18 mouse cellular contexts compared by ENCODE assay signal in genomic region chr9:68976136-68976535, GRCm38 (mm10).
DNase-seq lines count a peak whose midpoint lies in the region; ATAC-seq and TF ChIP-seq lines count a peak whose summit lies in the region.
"Had no signal": no experiment of that assay in that cellular context is flagged by ENCODE, and none has a peak within 500 bp of the region (broad histone marks: within the 10 kb centered on the region; RNA-seq: fewer than 3 reads in every experiment).

No protein-coding gene starts in this region.

- H3K4me3 ChIP-seq in heart, adult 2 months, result no peak overlapping the region
- no peak overlapping the region for H3K4me3 ChIP-seq in embryonic facial prominence, embryonic 11.5 days (ENCODE audit: low read depth, low read length)
- H3K4me3 ChIP-seq in midbrain, postnatal 0 days (ENCODE audit: low read depth, low read length), result no peak overlapping the region
- no peak overlapping the region for H3K4me3 ChIP-seq in cerebellum, adult 2 months (replicated peaks; ENCODE audit: insufficient read depth, low read depth, low read length)
- H3K4me3 ChIP-seq: heart, embryonic 15.5 days; hindbrain, embryonic 12.5 days; intestine, embryonic 15.5 days; neural tube, embryonic 12.5 days had no signal

- no peak for TF ChIP-seq POLR2A in heart, adult 2 months (IDR thresholded peaks at IDR 0.05; ENCODE audit: insufficient read depth, low read depth, low read length)
- no peak for TF ChIP-seq POLR2A in brain, embryonic 14.5 days (IDR thresholded peaks at IDR 0.05; ENCODE audit: borderline replicate concordance, extremely low read depth, insufficient read depth, insufficient read length, poor library complexity, severe bottlenecking)
- TF ChIP-seq POLR2A in cerebellum, adult 2 months (IDR thresholded peaks at IDR 0.05; ENCODE audit: borderline replicate concordance, insufficient read depth, low read length), result no peak

- no peak overlapping the region for H3K9ac ChIP-seq in heart, adult 2 months (ENCODE audit: low read depth, low read length)
- no peak overlapping the region for H3K9ac ChIP-seq in embryonic facial prominence, embryonic 11.5 days (replicated peaks; ENCODE audit: low read length)
- H3K9ac ChIP-seq in midbrain, postnatal 0 days (replicated peaks; ENCODE audit: low read length, poor library complexity, severe bottlenecking), result no peak overlapping the region
- H3K9ac ChIP-seq: heart, embryonic 15.5 days; hindbrain, embryonic 12.5 days; intestine, embryonic 15.5 days; neural tube, embryonic 12.5 days had no signal

- WGBS in heart, adult 2 months, result 89% methylated on average over 5 of the region's 5 CpGs
- 50% methylated on average over 5 of the region's 5 CpGs for WGBS in embryonic facial prominence, embryonic 11.5 days
- WGBS in midbrain, postnatal 0 days, result 42% methylated on average over 5 of the region's 5 CpGs
- WGBS in cerebellum, adult 2 months, result 78% methylated on average over 5 of the region's 5 CpGs

- no peaks in the 10 kb centered on the region for H3K79me2 ChIP-seq in heart, adult 2 months (replicated peaks; ENCODE audit: control insufficient read depth, insufficient read depth, low read length)

- H3K27ac ChIP-seq in heart, adult 2 months, result no peak overlapping the region
- no peak overlapping the region for H3K27ac ChIP-seq in embryonic facial prominence, embryonic 11.5 days (replicated peaks; ENCODE audit: low read depth, low read length)
- H3K27ac ChIP-seq in midbrain, postnatal 0 days (ENCODE audit: low read depth, low read length), result no peak overlapping the region
- H3K27ac ChIP-seq in cerebellum, adult 2 months (ENCODE audit: insufficient read depth, low read length), result no peak overlapping the region
- H3K27ac ChIP-seq: heart, embryonic 15.5 days; hindbrain, embryonic 12.5 days; intestine, embryonic 15.5 days; macrophage; neural tube, embryonic 12.5 days had no signal

- H3K4me2 ChIP-seq in embryonic facial prominence, embryonic 11.5 days (ENCODE audit: low read depth, low read length), result no peak overlapping the region
- no peak overlapping the region for H3K4me2 ChIP-seq in midbrain, postnatal 0 days (ENCODE audit: low read depth, low read length, poor library complexity, severe bottlenecking)
- H3K4me2 ChIP-seq: heart, embryonic 15.5 days; hindbrain, embryonic 12.5 days; intestine, embryonic 15.5 days; liver, embryonic 11.5 days; neural tube, embryonic 12.5 days had no signal

- intact Hi-C loops in heart, adult 2 months (cut with DNase I), result loop anchor here (5.0 kb wide), 1 partner anchor 51 kb away; no protein-coding TSS in a partner anchor
- intact Hi-C loops in heart, postnatal 10 days (cut with DNase I), result no loop called here

- TF ChIP-seq CTCF in heart, adult 2 months (IDR thresholded peaks at IDR 0.05), result 0 out of 2 replicates have a peak, but pooled peaks have one; percentile 3
- TF ChIP-seq CTCF in brain, embryonic 14.5 days (IDR thresholded peaks at IDR 0.05; ENCODE audit: borderline replicate concordance, extremely low read depth, insufficient read depth, insufficient read length), result peak; percentile 14; the same call in 1 of the 2 replicates
- peak; percentile 36 for TF ChIP-seq CTCF in midbrain, postnatal 0 days (IDR thresholded peaks at IDR 0.05)
- TF ChIP-seq CTCF in cerebellum, adult 2 months (IDR thresholded peaks at IDR 0.05; ENCODE audit: borderline replicate concordance, insufficient read depth, low read depth, low read length), result no peak

- no peaks in the 10 kb centered on the region for H3K4me1 ChIP-seq in heart, adult 2 months (ENCODE audit: control insufficient read depth, insufficient read depth, low read length)
- H3K4me1 ChIP-seq in embryonic facial prominence, embryonic 11.5 days (ENCODE audit: control insufficient read depth, insufficient read depth, low read length), result no peaks in the 10 kb centered on the region; the same call in 1 of the 2 replicates
- no peaks in the 10 kb centered on the region; the same call in 1 of the 2 replicates for H3K4me1 ChIP-seq in midbrain, postnatal 0 days (ENCODE audit: insufficient read depth, low read length)
- H3K4me1 ChIP-seq in cerebellum, adult 2 months (ENCODE audit: control insufficient read depth, insufficient read depth, low read length), result peaks cover 9% of the 10 kb centered on the region; the same call in 1 of the 2 replicates
- H3K4me1 ChIP-seq: heart, embryonic 15.5 days; intestine, embryonic 15.5 days; neural tube, embryonic 12.5 days had no signal

- H3K27me3 ChIP-seq in heart, adult 2 months (ENCODE audit: control insufficient read depth, insufficient read depth, low read length), result no peaks in the 10 kb centered on the region
- no peaks in the 10 kb centered on the region for H3K27me3 ChIP-seq in embryonic facial prominence, embryonic 11.5 days (ENCODE audit: control insufficient read depth, insufficient read depth, low read length)
- no peaks in the 10 kb centered on the region for H3K27me3 ChIP-seq in midbrain, postnatal 0 days (ENCODE audit: insufficient read depth, low read length)
- H3K27me3 ChIP-seq in cerebellum, adult 2 months (ENCODE audit: control insufficient read depth, insufficient read depth, low read length), result no peaks in the 10 kb centered on the region
- H3K27me3 ChIP-seq: heart, embryonic 15.5 days; hindbrain, embryonic 12.5 days; intestine, embryonic 15.5 days; neural tube, embryonic 12.5 days had no signal

- H3K9me3 ChIP-seq in embryonic facial prominence, embryonic 11.5 days (replicated peaks; ENCODE audit: control insufficient read depth, low read length), result no peaks in the 10 kb centered on the region
- H3K9me3 ChIP-seq in midbrain, postnatal 0 days (ENCODE audit: low read length), result no peaks in the 10 kb centered on the region
- H3K9me3 ChIP-seq: heart, embryonic 15.5 days; hindbrain, embryonic 12.5 days; intestine, embryonic 15.5 days; neural tube, embryonic 12.5 days had no signal

- TF ChIP-seq EP300 in heart, adult 2 months (IDR thresholded peaks at IDR 0.05; ENCODE audit: insufficient read depth, low read depth, low read length), result no peak

- no peaks in the 10 kb centered on the region for H3K36me3 ChIP-seq in heart, adult 2 months (ENCODE audit: control insufficient read depth, insufficient read depth, low read length)
- no peaks in the 10 kb centered on the region for H3K36me3 ChIP-seq in embryonic facial prominence, embryonic 11.5 days (replicated peaks; ENCODE audit: control insufficient read depth, insufficient read depth, low read depth, low read length)
- no peaks in the 10 kb centered on the region for H3K36me3 ChIP-seq in midbrain, postnatal 0 days (ENCODE audit: insufficient read depth, low read length)
- H3K36me3 ChIP-seq: heart, embryonic 15.5 days; hindbrain, embryonic 12.5 days; intestine, embryonic 15.5 days; neural tube, embryonic 12.5 days had no signal

- ATAC-seq in embryonic facial prominence, embryonic 11.5 days (replicated peaks; ENCODE audit: insufficient number of reproducible peaks, low FRiP score, low TSS enrichment, low read depth), result no peak
- ATAC-seq in midbrain, postnatal 0 days (ENCODE audit: low FRiP score), result no peak
- ATAC-seq: intestine, embryonic 15.5 days had no signal

- DNase-seq in heart, adult 2 months, result no peak
- DNase-seq in heart, postnatal 10 days, result no peak
- peak; percentile 61 for DNase-seq in brain, embryonic 14.5 days (ENCODE audit: low read depth)
- DNase-seq in embryonic facial prominence, embryonic 11.5 days (ENCODE audit: low spot score), result peak; percentile 36
- DNase-seq in midbrain, postnatal 0 days (ENCODE audit: low spot score), result peak; percentile 15
- DNase-seq in cerebellum, adult 2 months, result no peak
- no peak for DNase-seq in layer of hippocampus, adult 11-12 months (ENCODE audit: low spot score)
- DNase-seq: cerebellum, adult 9-11 months; heart, adult 11 months; lung, adult 2 months; right cerebral cortex, postnatal 25 days; thymus, postnatal 4 days had no signal

Comparison
In these comparisons a context has a peak if more than half of its experiments do, and no peak if none do; other contexts are left out.
1. DNase-seq: peak in brain, embryonic 14.5 days (single experiment), embryonic facial prominence, embryonic 11.5 days (single experiment) and midbrain, postnatal 0 days (single experiment); none in heart, adult 2 months (0 of 2), heart, postnatal 10 days (0 of 2), cerebellum, adult 2 months (0 of 2) and layer of hippocampus, adult 11-12 months (single experiment).